Mouse (Mus musculus) thymus, postnatal 10 days (tissue): Measurements from ENCODE around the gene Eps15l1.

Source experiments
- DNase-seq, 2 experiments: peaks; one replicate each; pipeline ENCODE4 v3.0.0; 2021; ENCODE audit warnings: low spot score in 2 of 2

Eps15l1 gene

GRCm38 (mm10) chr8:72421362-72422335 lies at the start of gene Eps15l1:
Eps15l1 (minus strand) TSS chr8:72421460.
- DNase-seq, result peak; percentile 99

GRCm38 (mm10) chr8:72470684-72471083 lies 49.4 kb upstream of the Eps15l1 start:
- no peak for DNase-seq

- DNase-seq, result no peak
These were observed 48.7 kb upstream of the Eps15l1 start for GRCm38 (mm10) chr8:72469984-72470383.

- DNase-seq, result no peak
These were observed 48.0 kb upstream of the Eps15l1 start for GRCm38 (mm10) chr8:72469243-72469642.

- no peak for DNase-seq
These were observed 43.0 kb upstream of the Eps15l1 start for GRCm38 (mm10) chr8:72464211-72464610.

- DNase-seq, result no peak
These were observed 38.7 kb upstream of the Eps15l1 start for GRCm38 (mm10) chr8:72459881-72460533.

- no peak for DNase-seq
These were observed 37.2 kb upstream of the Eps15l1 start for GRCm38 (mm10) chr8:72458457-72458856.

- DNase-seq, result no peak
These were observed 36.5 kb upstream of the Eps15l1 start for GRCm38 (mm10) chr8:72457806-72458205.

GRCm38 (mm10) chr8:72455317-72455716 lies 34.1 kb upstream of the Eps15l1 start:
- DNase-seq, result no peak

GRCm38 (mm10) chr8:72453904-72454303 lies 32.6 kb upstream of the Eps15l1 start:
- DNase-seq, result no peak

GRCm38 (mm10) chr8:72451516-72451915 lies 30.3 kb upstream of the Eps15l1 start:
- no peak for DNase-seq

GRCm38 (mm10) chr8:72445071-72445470 lies 23.8 kb upstream of the Eps15l1 start:
- no peak for DNase-seq

GRCm38 (mm10) chr8:72443994-72444350 lies 22.7 kb upstream of the Eps15l1 start:
- no peak for DNase-seq

- DNase-seq, result peak; percentile 97 to 98
These were observed 22.2 kb upstream of the Eps15l1 start, which contains the start of the genes Calr3 and 1700030K09Rik for GRCm38 (mm10) chr8:72443338-72443993. Calr3 (minus strand) TSS chr8:72443870. 1700030K09Rik (plus strand) TSS chr8:72443880.

- DNase-seq, result no peak
These were observed 17.2 kb upstream of the Eps15l1 start for GRCm38 (mm10) chr8:72438248-72439015.

GRCm38 (mm10) chr8:72434952-72435351 lies 13.7 kb upstream of the Eps15l1 start:
- no peak for DNase-seq

- peak in 1 of 2 experiments; percentile 71 for DNase-seq
These were observed 8.4 kb upstream of the Eps15l1 start for GRCm38 (mm10) chr8:72429676-72430075.

- no peak for DNase-seq
These were observed 1.7 kb upstream of the Eps15l1 start for GRCm38 (mm10) chr8:72422926-72423325.

GRCm38 (mm10) chr8:72420571-72421361 lies 494 bp downstream of the Eps15l1 start:
- peak; percentile 54 to 64 for DNase-seq

- no peak for DNase-seq
These were observed 3.2 kb downstream of the Eps15l1 start for GRCm38 (mm10) chr8:72418073-72418472.

- DNase-seq, result no peak
These were observed 6.0 kb downstream of the Eps15l1 start for GRCm38 (mm10) chr8:72415252-72415651.
